Mouse (Mus musculus): ENCODE data around the gene Ndufs6.
A peak's percentile ranks its signal among the peaks of the same experiment; 100 is the strongest.

Ndufs6 gene

DNA sequence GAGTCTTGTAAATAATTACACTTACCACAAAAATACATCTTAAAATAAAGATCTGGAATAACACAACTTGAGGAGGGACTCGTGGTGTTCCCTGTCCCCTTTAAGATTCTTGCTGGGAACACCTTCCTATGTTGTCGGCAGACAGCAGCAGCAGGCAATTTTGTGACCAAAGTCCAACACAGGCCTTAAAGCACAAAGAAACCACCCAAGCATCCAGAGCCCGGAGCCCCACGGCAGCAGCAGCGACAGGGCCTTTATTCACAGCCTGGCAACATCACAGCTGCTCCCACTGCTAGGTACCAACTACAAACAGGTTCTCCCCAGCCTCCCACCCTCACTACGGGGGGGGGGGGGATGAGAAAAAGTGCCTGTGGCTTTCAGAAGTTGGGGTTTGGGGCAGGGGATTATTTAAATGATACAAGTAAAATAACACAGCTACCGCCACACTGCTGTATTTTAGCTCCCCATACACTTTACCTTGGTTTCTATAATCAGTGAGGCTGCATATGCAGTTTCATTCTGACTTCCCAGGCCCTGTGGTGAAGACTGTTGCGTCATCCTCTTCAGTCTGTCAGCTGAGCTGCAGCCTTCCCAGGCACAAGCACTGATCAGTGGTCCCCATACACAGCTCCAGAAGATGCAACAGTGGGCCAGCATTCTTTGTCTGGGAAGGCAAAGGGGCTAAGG lies 22.8 kb downstream of the Ndufs6 start:
- DNase-seq, result no peak

DNA sequence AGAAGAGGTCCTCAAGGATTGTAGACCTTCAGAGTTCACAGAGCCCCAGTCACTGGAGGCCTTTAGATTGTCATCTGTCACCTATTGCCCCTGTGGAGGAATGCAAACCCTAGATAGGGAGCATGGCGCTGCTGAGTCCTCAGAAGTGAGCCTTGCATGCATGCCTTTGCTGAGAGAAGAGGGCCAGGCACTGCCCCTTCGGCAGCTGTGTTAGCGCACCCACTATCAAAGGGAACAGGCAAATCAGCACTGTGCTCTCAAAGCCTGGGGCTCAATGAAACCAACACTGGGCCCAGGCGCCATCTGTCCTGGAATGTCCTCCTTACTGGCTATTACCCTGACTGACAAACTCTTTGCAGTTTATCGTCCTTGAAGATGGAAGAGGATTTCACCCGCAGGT lies 23.6 kb downstream of the Ndufs6 start:
- DNase-seq, result no peak

DNA sequence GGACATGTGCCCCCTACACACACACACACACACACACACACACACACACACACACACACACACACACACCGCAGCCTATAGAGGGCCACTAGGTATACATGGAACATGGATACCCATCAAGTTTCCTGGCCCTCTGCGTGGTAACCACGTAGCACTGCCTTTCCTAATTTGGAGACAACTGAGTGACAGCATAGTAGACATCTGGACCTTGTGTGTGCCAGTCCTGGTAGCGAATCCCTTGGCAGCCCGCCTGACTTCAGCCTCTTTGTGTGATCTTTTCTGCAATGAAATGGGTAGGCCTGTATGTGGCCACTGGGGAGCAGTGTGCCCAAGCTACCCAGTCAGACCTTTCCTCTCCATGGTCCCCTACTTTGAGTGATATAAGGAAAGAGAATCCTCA lies 29.0 kb downstream of the Ndufs6 start:
- DNase-seq, result no peak

DNA sequence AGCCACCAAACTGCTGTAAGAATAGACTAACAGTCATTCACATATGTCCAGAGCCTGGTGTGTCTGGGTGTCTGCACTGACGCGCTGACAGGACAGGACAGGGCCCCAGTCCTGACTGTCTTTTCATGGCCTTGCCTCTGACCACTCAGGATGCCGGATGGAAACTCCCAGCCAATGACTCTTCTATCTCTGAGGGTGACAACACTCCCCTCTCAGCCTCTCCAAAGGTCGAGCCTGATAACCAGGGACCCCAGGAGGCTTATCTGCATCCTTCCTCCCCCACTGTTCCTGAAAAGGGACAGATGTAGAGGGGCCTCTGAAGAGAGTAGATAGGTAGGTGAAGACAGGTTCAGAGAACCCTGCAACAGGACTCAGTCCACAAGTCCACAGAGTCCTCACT lies 29.6 kb downstream of the Ndufs6 start:
- DNase-seq, result no peak

DNA sequence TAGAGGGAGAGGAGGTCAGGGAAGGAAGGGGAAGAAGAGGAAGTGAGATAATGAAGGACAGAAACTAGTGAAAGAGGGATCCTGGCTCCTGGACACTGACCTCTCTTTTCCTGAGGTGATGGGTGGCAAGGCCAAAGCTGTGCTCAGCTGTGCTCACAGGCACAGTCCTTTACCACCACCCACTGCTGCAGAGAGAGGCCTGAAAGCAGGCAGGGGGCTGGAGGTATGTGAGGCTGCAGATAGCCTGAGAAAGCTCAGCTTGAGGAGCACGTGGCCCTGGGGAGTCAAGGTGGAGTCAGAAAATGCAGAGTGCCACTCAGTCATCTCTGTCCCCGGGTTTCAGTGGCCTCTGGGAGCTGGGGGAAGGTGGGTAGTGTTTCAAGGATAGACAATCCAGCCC lies 37.2 kb downstream of the Ndufs6 start:
- DNase-seq, result no peak

DNA sequence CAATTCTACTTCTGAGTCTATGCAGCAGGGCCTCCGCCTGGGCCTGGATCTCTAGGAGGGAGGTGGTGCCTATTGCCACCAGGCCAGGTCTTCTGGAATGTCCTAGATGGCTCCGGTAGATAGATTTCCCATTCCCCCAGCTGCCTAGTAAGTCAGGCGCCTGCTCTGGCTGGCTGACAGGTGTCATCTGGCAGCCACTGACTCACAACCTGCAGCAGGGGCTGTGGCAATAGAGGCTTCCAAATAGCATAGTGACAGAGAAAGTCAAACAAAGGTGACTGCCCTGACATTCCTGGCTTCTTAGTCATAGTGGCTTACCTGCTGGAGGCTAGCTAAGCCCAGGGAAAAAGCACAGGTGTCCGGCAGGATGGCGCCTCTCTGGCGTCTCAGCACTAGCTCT lies 38.1 kb downstream of the Ndufs6 start:
- peak; percentile 11 for DNase-seq

DNA sequence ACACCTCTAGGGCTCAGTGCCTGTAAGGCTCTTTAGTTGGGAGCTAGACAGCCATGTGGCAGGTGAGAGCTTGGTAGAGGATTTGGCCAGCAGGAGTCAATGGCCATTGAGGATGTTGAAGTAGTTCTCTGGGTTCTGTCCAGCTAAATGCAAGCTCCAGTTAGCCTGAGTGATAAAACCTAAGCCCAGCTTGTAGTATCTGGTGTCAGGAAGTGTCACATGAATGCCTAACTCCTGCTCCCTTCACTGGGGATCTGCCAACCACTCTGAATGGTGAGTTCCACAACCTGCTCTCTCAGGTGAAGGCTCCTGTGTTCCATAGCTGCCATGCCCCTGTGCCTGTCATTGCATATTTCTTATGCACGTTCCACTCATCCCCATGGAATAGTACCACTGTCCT lies 44.8 kb downstream of the Ndufs6 start:
- DNase-seq, result no peak

DNA sequence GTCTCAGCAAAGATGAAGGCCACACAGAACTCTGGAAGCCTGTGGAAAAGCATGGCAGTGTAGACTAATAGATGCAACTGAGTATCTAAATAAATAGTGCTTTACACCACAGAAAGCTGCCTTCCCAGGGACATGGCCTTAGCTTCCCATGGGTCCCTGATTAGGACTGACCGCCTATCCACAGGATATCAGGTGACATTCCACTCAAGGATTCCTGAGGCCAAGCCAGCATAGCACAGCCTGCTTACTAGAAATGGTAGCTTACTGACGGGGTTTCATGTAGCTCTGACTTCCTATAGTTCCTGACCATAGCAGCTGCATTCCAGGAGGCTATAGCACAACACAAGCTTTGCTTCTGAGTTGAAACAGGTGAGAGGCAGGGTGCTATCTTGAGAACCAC lies 45.9 kb downstream of the Ndufs6 start:
- no peak for DNase-seq

DNA sequence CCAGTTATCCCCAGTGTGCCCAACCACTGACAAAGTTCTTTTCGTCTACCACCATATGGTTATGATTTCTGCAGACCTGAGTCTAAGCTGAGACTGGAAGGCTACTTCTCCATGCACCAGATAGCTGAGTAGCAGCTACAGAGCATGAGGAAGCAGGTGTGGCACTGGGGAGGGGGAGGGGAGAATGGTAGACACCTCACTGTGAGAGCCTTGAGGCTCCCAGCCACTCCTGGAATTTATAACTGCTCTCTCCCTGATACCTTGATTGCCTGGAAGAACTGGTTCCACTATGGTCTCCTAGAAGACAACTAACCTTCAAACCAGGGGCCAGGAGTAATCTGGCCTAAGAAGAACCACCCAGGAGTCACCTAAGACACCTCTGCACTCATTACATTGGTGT lies 49.1 kb downstream of the Ndufs6 start:
- no peak for DNase-seq

DNA sequence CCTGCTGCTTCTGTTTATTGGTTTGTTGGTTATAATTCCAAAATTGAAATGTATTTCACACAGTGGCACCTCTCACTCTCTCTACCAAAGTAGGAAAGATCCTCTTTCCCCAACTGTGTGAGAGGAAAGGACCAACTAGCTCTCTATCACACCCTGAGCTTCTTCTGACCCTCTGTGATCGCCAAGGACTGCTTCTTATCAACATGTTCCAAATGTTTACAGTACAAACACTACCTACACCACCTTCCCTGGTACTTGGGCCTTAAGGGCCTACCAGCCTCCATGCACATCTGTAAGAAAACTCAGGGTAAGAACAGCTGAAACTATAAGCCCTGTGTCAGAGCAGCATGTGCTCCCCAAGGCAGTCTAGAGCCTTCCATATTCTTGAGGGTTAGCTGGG lies 50.5 kb downstream of the Ndufs6 start:
- DNase-seq, result no peak

DNA sequence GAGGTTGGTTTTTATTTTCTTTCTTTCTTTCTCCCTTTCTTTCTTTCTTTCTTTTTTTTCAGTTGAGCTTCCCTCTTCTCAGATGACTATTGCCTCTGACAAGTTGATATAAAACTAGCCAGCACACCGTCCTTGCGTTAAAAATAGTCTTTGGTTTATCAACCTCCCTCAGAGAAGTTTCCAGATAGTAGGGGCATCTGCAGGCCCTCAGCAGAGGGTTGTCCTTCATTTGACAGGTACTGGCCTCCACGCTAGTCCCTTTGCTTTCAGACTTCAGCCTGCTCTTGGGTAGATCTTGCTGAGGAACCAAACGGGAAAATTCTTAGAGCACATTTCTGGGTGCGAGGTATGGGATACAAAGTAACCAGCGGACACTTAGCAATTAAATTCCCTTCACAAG lies 51.0 kb downstream of the Ndufs6 start:
- no peak for DNase-seq

DNA sequence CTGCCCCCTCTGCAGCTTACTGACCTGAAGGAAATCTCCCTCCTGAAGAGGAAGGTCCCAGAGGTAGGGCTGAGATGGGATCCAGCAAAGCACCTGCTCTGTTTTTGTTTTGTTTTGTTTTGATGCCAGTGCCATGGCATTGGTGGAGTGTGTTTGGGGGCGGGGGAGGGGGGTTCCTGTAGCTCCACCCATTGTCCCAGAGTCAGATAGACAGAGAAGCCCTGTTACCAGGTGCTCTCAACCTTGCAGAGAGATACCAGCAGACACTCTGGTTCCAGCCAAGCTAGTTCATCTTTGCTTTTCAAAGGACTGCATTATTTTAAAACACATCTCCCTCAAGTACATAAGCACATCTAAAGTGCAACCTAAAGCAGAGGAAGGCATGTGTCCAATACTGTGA lies 54.8 kb downstream of the Ndufs6 start:
- DNase-seq, result no peak

DNA sequence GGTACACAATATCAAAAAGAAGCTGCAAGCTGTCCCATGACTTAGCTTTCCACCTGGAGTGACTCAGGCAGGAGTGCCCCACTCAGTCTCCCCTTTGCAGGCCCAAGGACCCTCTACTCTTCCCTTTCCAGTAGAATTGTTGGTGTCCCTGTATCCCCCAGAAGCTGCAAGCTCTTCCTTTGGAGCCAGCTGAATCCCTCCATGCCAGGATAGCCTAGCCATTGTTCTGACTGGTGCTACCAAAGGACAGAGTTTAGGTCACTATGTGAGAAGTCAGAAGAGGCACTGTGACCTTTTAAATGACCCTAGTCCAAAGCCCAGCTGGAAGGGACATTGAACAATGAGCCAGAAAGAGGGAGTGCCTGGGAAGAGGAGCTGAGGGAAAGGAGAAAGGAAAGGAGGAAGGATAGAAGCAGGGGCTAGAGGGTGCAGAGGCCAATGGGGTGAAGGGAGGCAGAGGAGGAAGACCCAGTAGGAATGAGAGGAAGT lies 55.5 kb downstream of the Ndufs6 start:
- DNase-seq, result no peak

DNA sequence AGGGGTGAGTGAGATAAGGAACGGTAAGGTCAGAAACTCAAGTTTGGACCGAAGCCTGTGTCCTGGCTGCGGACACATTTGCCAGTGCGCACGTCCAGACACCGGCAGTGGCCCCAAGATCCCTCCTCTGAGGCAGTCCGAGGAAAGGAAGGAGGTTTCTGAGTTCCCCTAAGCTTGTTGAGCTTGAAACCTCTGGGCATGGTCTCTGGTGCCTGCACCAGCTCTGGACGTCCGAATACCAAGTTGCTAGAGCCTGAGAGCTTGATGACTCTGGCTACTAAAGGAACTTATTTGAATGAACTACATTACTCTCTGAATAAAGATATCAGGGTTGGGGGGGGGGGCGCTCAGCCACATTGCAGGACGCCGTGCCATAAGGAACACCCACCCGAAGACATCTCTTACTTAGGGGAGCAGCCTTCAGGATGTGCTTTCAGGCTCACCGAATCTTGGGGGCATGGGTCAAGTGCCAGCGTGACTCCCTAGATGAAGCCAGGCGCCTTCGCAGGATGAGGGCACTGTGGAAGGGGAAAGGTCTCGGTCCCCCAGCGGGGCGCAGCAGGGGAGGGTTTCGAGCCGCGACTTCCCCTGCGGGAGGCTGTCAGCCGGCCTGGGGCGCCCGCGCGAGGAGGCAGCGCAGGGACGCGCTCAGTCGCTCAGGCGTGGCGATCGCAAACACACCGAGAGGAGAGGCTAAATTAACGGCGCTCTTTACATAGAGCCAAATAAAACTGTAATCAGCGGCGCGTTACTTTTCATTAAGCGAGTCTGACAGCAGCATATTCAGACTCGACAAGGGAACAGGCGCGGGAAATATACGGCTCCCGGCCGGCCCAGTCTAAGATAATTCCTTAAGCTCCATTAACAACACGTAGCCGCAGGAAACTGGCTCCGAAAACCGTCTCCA lies 56.8 kb downstream of the Ndufs6 start:
- DNase-seq, result no peak

DNA sequence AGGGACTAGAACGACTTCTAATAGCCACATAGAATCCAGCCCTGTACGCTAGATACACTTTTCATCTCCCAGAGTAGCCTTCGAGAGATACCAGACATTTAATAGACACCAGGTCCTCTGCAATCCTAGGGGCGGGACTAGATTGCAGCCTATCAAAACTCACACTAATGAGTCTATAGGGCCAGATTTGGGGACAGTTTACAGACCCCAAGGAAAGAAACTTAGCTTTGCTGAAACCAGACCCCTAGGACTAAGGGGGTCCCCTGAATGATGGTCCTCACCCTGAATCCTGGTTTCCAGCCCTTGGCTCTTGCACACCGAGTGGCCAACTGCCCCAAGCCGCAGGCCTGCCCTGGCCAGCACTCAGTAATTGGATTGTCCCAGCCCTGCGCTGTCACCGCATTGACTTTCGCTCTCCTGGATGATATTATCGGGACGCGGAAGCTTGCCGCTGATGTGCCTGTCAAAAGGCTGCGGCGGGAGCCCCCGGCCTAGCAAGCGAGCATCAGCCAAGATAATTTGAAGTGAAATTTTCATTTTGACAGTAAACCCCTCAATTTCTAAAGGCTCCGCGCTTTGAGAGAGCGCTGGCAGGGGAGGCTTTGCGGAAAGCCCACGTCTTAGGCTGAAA lies 57.8 kb downstream of the Ndufs6 start:
- no peak for DNase-seq

DNA sequence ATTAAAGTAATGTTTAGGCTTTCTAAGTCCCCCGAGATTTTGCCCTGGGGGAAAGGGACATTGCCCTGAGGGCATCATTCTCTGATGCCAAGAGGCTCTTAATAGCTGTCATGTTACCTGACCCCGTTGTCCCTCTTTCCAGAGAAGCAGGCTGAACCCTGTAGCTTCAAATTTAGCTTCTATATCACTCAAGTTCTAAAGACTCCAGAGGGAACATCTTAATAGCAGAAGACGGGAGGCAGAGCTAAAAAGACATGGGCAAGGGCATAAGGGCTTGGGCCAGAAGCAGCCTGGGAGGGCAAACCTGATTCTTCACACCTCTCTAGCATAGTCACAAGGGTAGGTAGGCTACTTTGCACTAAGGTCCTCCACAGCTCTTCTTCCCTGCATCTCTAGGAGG lies 58.5 kb downstream of the Ndufs6 start:
- DNase-seq, result no peak
